Comparison of ENCODE assay signal across 8 mouse cellular contexts in genomic region chr1:63446047-63446704, GRCm38 (mm10). TPM values are rescaled to one million over a fixed set of nuclear protein-coding genes. Genes with fewer than 3 reads are reported as not detected.
DNase-seq lines count a peak whose midpoint lies in the region; ATAC-seq and TF ChIP-seq lines count a peak whose summit lies in the region.

No protein-coding gene starts in this region.

- H3K36me3 ChIP-seq in hindbrain, embryonic 11.5 days (ENCODE audit: control insufficient read depth, insufficient read depth, low read length): no peaks in the 10 kb centered on the region
- H3K36me3 ChIP-seq in liver, embryonic 14.5 days (replicated peaks; ENCODE audit: control insufficient read depth, insufficient read depth, low read depth): no peaks in the 10 kb centered on the region

- peak overlapping the region; percentile 93 for H3K27ac ChIP-seq in layer of hippocampus, adult 2 months
- H3K27ac ChIP-seq in hindbrain, embryonic 11.5 days (ENCODE audit: low read depth, low read length): peak overlapping the region; percentile 58
- H3K27ac ChIP-seq in liver, embryonic 14.5 days: no peak overlapping the region

- no peak; the same call in 1 of the 2 replicates for ATAC-seq in hindbrain, embryonic 11.5 days (ENCODE audit: low FRiP score)
- no peak for ATAC-seq in liver, embryonic 14.5 days (ENCODE audit: insufficient read depth)

- H3K4me2 ChIP-seq in hindbrain, embryonic 11.5 days (replicated peaks; ENCODE audit: low read depth, low read length): peak overlapping the region; percentile 90
- peak overlapping the region; percentile 36 for H3K4me2 ChIP-seq in liver, embryonic 14.5 days (ENCODE audit: low read depth)

- no peaks in the 10 kb centered on the region for H3K9me3 ChIP-seq in hindbrain, embryonic 11.5 days (ENCODE audit: control insufficient read depth, low read length)
- no peaks in the 10 kb centered on the region for H3K9me3 ChIP-seq in liver, embryonic 14.5 days (ENCODE audit: control insufficient read depth, low read length)

- no peak for DNase-seq in layer of hippocampus, adult 2 months (ENCODE audit: low spot score in 2 of 2)
- DNase-seq in layer of hippocampus, adult 9-11 months: no peak
- peak; percentile 53 for DNase-seq in adrenal gland, adult 2 months
- DNase-seq in embryo, embryonic 9.5 days (ENCODE audit: extremely low spot score): peak; percentile 58
- peak; percentile 47 for DNase-seq in hindbrain, embryonic 11.5 days (ENCODE audit: low spot score)
- DNase-seq in liver, embryonic 14.5 days (ENCODE audit: low read depth in 3 of 3, low spot score in 3 of 3): no peak
- peak; percentile 32 for DNase-seq in telencephalon, adult 2 months (ENCODE audit: low read depth, low spot score)
- DNase-seq in T-cell, adult 2 months (ENCODE audit: low spot score): no peak

- H3K4me1 ChIP-seq in hindbrain, embryonic 11.5 days (replicated peaks; ENCODE audit: control insufficient read depth, insufficient read depth, low read length): no peaks in the 10 kb centered on the region
- no peaks in the 10 kb centered on the region for H3K4me1 ChIP-seq in liver, embryonic 14.5 days (replicated peaks; ENCODE audit: control insufficient read depth in 2 of 2, insufficient read depth in 2 of 2, low read length in 1 of 2)

- under 1% methylated on average over 39 of the region's 68 CpGs for WGBS in hindbrain, embryonic 11.5 days
- WGBS in liver, embryonic 14.5 days (ENCODE audit: insufficient replicate concordance): under 1% methylated on average over 62 of the region's 68 CpGs

- no peak for TF ChIP-seq CTCF in layer of hippocampus, adult 2 months (conservative IDR thresholded peaks at IDR 0.05)
- no peak for TF ChIP-seq CTCF in liver, embryonic 14.5 days (IDR thresholded peaks at IDR 0.05; ENCODE audit: low read depth)

- no peaks in the 10 kb centered on the region for H3K27me3 ChIP-seq in hindbrain, embryonic 11.5 days (ENCODE audit: control insufficient read depth, insufficient read depth, low read length)
- peaks cover 23% of the 10 kb centered on the region for H3K27me3 ChIP-seq in liver, embryonic 14.5 days (ENCODE audit: control insufficient read depth, insufficient read depth, low read length)

- TF ChIP-seq EP300 in liver, embryonic 14.5 days (IDR thresholded peaks at IDR 0.05; ENCODE audit: low read depth): no peak

- H3K4me3 ChIP-seq in layer of hippocampus, adult 2 months: peak overlapping the region; percentile 62
- H3K4me3 ChIP-seq in hindbrain, embryonic 11.5 days (ENCODE audit: low read depth, low read length): peak overlapping the region; percentile 61
- H3K4me3 ChIP-seq in liver, embryonic 14.5 days (ENCODE audit: insufficient read depth in 1 of 2, low read depth in 2 of 2, low read length in 2 of 2): peak overlapping the region in 1 of 2 experiments; percentile 45; a peak in 2 of 4 replicates

- peak overlapping the region; percentile 73 for H3K9ac ChIP-seq in hindbrain, embryonic 11.5 days (ENCODE audit: low read depth, low read length)
- H3K9ac ChIP-seq in liver, embryonic 14.5 days (replicated peaks): no peak overlapping the region

RNA-seq across cellular contexts. Expression of gene Adam23, which starts 0.5 kb away (rescaled TPM):
- 100 to 1,000 TPM; 129 to 131 TPM for total RNA-seq in layer of hippocampus, adult 2 months (2021)
- total RNA-seq in adrenal gland, adult 2 months (2021): 10 to 100 TPM in 1 of 2 experiments, 1 to 10 TPM in 1; 9.2 to 17.1 TPM
- polyA plus RNA-seq in adrenal gland, adult 2 months (2012; rRNA removed): 4.1 and 8.5 TPM in 2 replicates
- 8.4 and 9.2 TPM in 2 replicates for polyA plus RNA-seq in hindbrain, embryonic 11.5 days (2014; fragmentation: Nextera tagmentation; extraction: Ambion mirVana)
- 0.18 and 0.36 TPM in 2 replicates for polyA plus RNA-seq in liver, embryonic 14.5 days (2012; rRNA removed)
- polyA plus RNA-seq in liver, embryonic 14.5 days (2014; fragmentation: Nextera tagmentation; extraction: Ambion mirVana): 0.24 TPM in 2 replicates

Comparison
In these comparisons a context has a peak if more than half of its experiments do, and no peak if none do; other contexts are left out.
1. DNase-seq: peak in adrenal gland, adult 2 months (single experiment), embryo, embryonic 9.5 days (single experiment), hindbrain, embryonic 11.5 days (single experiment) and telencephalon, adult 2 months (single experiment); none in layer of hippocampus, adult 2 months (0 of 2), layer of hippocampus, adult 9-11 months (single experiment), liver, embryonic 14.5 days (0 of 3) and T-cell, adult 2 months (single experiment).